Mouse (Mus musculus): ENCODE results near the gene Adgrg6.

- TF ChIP-seq GATA1 (IDR thresholded peaks at IDR 0.05; ENCODE audit: low read length) (no peak), TAL1 (IDR thresholded peaks at IDR 0.05; ENCODE audit: low read length) (no peak)
These were observed 182.2 kb downstream of the Adgrg6 start for GRCm38 (mm10) chr10:14363226-14363625.
